Mouse (Mus musculus): ENCODE measurements around the gene Bean1.

DNA sequence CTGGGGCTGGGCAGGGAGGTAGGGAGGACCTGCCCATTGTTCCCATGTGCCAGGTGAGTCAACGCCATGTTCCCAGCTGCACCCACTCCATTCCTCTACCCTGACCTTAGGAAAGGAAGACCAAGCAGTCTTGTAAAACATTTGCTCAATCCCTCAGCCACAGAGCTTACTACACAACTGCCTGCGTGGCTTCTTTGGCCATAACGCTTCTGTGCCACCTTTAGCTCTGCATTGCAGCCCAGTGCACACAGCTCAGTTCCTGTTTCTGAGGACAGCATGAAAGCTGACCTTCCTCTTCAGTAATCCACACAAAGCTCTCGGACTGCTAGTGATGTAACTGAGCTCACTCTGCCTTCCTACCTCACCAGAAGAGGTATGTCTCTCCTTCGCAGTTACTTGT is 62.7 kb downstream of the Bean1 start:
- TF ChIP-seq CTCF (IDR thresholded peaks at IDR 0.05; ENCODE audit: insufficient read depth, low read length) (no peak), POLR2A (IDR thresholded peaks at IDR 0.05; ENCODE audit: borderline replicate concordance, extremely low read depth, low read depth, low read length) (no peak)
